Mouse (Mus musculus) liver, adult (tissue): ENCODE measurements around the gene Aff3.
A peak's percentile ranks its signal among the peaks of the same experiment; 100 is the strongest.

Experiments used
- GATA4 ChIP-seq: IDR thresholded peaks from 2 replicates; pipeline ENCODE4 v1.6.1; 2014; ENCODE audit warnings: mild to moderate bottlenecking, low read length; ENCODE audit not compliant: insufficient replicate concordance

Aff3 gene

GRCm38 (mm10) chr1:38140911-38141310 lies 523.8 kb downstream of the Aff3 start:
- no peak for TF ChIP-seq GATA4

- no peak for TF ChIP-seq GATA4
Measured at GRCm38 (mm10) chr1:38139396-38139795, 525.4 kb downstream of the Aff3 start.

GRCm38 (mm10) chr1:38132942-38133341 lies 531.8 kb downstream of the Aff3 start:
- TF ChIP-seq GATA4: peak; percentile 71; the same call in 1 of the 2 replicates

- TF ChIP-seq GATA4: no peak
Measured at GRCm38 (mm10) chr1:38130715-38131483, 533.9 kb downstream of the Aff3 start.

- no peak; the same call in 1 of the 2 replicates for TF ChIP-seq GATA4
Measured at GRCm38 (mm10) chr1:38129501-38130267, 535.1 kb downstream of the Aff3 start, which contains the start of gene Rev1. Gene Rev1 (minus strand): TSS chr1:38129801.

GRCm38 (mm10) chr1:38128919-38129436 lies 535.8 kb downstream of the Aff3 start:
- TF ChIP-seq GATA4: no peak
